Mouse (Mus musculus) spleen, postnatal 10 days (tissue): Measurements from ENCODE around the gene Ppef2.

Source experiments
- DNase-seq, 2 experiments: peaks; one replicate each; pipeline ENCODE4 v3.0.0; 2021 to 2022; ENCODE audit warnings: low spot score in 2 of 2

Ppef2 gene

DNA sequence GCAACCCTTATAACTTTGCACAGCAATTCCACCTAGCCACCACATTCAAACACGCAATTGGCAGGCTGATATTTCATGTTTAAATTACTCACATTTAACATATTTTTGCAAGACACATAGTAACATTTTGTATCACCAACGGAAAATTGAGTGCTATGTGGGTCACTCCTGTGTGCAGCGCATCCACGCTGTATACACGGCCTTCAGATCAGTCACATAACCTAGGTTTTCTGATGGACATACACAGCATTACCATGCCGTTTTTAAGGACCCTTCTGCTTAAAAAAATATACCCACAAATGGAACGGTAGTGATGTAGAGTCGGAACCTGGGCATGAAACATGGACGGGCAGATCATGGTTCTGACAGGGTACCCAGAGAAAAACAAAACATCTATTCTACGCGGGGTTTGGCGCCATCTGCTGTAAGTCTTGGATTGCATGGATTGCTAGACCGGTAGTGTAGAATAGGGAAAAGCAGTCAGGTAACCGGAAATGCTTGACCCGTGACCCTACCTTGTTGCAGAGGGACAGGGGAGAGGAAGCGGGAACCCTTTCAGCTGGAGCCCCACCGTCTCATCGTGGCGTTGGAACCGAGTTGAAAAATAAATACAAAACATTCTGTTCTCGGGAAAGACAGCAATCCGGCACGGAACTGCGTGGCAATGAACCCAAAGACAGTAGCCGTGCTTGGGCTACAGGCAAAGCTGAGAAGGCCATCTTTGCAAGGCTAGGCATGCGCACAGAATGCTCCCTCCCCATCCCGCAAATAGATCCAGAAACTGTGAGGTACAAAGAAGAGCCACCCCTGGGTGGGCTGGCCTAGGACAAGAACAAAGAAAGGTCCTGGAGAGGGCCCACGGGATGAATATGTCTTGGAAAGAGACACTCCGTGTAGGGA is 16.5 kb downstream of the Ppef2 start:
- peak in 1 of 2 experiments; percentile 38 for DNase-seq

DNA sequence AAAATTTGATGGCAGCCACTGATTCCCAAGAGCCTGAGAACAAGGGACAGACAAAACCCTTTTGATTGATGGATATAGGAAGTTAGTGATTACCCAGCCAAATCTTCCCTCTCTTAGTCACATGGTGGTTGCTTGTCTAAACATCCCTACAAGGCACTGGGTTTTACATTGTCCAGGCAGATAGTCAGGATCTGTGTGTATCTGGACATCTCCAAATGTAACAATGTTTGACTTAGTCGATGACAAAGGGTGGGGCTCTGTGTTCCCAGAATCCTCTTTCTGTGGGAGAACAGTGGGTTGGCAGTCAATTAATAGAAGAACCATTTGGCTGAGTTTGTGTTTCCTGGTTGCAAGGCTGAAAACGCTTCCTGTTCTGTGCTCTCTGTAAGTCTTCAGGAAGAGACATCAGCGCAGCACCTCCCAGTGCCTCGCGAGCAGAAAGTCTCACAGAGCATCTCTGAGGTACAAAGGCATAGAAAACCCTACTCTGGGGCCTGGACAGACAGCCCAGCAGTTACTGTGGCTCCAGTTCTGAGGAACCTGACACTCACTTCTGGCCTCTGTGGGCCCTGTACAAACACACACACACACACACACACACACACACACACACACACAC is 21.0 kb downstream of the Ppef2 start:
- DNase-seq, result no peak

- DNase-seq, result no peak
These were observed 22.7 kb downstream of the Ppef2 start for GRCm38 (mm10) chr5:92233366-92233765.

- DNase-seq, result no peak
These were observed 24.2 kb downstream of the Ppef2 start for GRCm38 (mm10) chr5:92231836-92232235.

- DNase-seq, result no peak
These were observed 25.8 kb downstream of the Ppef2 start for GRCm38 (mm10) chr5:92230306-92230705.

DNA sequence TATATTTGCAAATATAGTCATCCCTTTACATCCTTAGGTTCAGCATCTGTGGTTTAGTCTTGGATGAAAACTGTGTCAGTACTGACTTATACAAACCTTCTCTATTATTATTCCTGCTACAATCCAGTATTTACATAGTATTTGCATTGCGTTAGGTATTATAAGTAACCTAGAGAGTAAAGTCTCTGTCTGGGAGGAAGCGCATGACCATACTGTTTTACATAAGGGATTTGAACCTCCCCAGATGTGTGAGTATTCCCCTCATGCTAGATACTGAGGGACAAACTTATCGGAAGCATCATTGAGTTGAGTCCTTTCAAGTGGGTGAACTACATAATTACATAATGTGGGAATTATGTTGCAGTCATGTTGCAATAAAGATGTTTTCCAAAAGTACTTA is 26.6 kb downstream of the Ppef2 start:
- no peak for DNase-seq

DNA sequence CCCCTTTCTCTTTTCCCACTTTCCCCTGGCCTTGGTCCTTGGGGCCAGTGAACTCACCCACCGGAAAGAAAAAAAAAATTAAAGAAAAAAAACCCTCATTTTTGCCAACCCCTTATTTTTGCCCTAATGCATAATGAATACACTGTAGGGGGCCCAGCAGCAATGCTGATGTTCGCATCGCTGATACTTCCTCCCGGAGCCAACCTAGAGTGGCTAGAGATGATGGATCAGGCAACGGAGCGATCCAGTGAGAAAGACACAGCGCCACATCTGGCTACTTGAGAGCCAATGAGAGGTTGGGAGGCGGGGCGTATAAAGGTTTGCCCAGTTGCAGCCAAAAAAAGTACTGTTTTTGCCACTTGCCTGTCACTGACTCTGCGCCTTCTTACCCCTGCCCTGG is 27.3 kb downstream of the Ppef2 start:
- DNase-seq, result no peak

DNA sequence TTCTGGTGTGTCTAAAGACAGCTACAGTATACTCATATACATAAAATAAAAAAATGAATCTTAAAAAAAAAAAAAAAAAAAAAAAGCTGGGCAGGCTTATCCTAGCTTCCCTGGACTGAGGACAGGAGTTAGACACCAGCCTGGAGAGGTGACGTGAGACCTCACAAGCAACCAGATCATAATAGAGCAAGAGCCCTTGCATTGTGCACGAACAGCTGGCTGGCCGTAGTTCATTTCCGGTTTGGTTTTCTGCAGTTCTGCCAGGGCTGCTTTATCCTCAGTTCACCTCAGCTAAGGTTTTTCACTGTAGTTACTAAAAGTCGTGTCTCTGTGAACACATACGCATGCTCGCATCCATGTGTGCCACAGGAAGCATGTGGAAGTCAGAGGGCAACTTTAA is 28.3 kb downstream of the Ppef2 start:
- DNase-seq, result no peak

GRCm38 (mm10) chr5:92220287-92220902 is 35.7 kb downstream of the Ppef2 start:
- DNase-seq, result no peak

DNA sequence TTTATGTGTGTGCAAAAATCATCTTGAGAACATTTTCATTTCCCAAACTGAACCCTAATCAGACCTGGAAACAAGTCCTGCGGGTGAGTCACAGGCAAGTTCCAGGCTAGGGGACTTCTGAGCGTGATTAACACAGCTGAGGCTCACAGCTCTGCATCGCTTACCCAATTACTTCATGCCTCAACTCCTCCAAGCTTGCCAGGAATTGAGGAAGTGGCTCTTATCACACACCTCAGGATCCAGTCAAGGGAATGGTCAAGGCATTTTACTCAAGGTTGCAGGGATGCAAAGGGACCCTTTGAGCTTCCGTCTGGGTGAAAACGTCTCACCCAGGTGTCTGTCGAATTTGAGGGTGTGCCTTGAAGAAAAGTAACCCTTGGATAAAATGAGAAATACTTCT is 36.3 kb downstream of the Ppef2 start:
- no peak for DNase-seq

DNA sequence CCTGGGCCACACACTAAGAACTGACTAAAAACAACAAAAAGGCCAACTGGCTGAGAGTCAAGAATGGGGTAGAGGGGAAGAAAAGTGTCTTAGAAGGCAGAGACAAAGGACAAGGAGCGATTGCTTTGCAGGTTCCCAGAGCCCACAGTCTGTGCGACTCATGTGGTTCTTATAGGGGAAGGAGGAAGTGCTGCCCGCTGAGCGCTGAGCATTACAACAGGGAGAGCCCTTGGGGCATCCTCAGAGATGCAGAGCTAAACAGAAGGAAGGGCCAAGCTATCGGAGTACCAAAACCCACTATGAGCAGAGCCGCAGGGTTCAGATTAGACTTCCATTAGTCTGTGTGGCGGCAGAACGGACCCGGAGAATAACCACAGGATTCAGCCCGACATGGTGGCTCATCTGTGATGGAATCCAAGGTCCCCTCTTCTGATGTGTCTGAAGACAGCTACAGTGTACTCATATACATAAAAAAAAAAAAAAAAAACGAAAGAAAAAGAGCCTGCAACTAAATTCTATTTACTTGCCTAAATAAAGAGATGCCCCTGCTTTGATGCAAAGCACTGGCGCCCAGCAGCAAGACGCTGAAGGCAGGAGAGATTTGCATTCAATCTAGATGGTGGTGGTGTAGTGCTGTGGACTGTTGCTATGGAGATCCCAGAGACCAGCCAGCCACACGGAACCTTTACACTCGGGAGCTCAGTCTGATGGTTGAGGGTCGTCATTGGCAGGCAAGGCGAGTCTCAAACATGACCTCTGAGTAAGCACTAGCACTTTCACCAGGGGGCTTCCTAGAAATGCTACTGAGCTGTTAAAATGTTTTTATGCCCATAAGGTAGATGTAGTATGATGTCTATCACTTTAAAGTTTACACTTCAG is 36.9 kb downstream of the Ppef2 start:
- DNase-seq, result no peak

- no peak for DNase-seq
These were observed 40.8 kb downstream of the Ppef2 start, which contains the start of gene U90926 for GRCm38 (mm10) chr5:92215308-92215707. Gene U90926, minus strand, starts transcription at chr5:92215408.

DNA sequence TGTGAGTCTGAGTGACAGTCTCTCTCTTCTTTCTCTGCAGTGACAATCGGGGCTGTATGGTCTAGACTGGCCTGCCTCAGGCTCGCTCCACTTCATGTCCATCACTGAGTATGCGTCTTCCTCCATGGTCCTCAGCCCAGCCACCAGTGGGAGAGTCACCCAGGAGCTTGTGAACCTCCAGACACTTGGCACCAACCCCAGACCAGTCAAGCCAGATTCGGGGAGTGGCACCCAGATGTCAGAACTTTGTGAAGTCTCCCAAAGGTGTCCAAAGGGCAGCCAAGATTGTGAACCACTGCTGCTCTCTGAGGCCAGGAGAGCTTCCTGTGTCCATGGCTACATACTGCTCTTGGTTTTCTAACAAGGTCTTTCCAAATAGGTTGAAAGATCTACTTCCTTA is 43.8 kb downstream of the Ppef2 start:
- no peak for DNase-seq

DNA sequence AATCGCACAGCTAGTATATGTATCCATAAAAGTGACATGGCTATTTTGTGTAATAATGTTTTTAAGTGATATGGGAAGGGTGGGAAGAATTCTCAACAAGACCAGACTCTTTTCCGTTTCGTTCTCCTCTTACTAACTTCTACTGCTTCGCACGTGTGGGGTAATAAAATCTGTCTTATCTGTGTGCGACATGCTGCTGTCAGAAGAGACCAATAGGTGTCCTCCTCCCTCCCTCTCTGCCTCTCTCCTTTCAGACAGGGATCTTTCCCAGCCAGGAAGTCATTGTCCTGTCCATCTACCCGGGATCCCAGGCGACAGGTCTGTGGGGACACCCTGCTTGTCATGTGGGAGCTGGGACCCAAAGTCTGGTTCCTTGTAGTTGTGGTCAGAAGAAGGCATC is 45.9 kb downstream of the Ppef2 start:
- no peak for DNase-seq

DNA sequence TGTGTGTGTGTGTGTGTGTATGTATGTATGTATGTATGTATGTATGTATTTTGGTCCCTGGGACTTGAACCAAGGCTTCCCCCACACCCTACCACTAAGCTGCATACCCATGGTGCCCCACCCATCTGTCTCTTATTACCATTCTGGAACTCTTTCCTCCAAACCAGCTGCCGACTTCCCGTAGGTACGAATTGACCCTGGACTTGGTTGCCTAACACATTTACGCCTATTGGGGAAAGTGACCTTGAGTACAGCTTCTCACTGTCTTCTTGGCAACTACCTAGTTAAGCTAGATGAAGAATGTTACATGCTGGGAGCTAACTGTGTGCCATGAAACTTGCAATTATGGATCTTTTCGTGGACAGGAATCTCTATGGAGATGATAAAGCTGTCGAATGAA is 50.0 kb downstream of the Ppef2 start:
- no peak for DNase-seq

DNA sequence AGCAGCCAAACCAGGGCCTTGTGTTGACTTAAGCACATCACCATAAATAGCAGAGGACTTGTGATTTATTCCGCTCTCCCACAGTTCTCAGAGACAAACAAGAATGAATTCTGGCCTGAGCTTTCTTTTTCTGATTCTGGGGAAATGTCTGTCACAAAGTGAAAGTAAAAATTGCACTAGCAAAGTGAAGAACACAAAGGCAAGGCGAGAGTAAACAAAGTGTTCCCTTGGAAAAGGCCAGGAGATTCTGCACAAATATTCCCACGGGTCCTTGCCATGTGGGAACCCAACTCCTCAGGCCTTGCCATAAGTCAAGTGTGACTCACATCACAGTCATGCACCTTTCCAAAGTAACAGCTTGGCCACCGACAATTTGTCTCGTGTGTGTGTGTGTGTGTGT is 50.4 kb downstream of the Ppef2 start:
- DNase-seq, result no peak

GRCm38 (mm10) chr5:92205184-92205583 is 50.9 kb downstream of the Ppef2 start:
- DNase-seq, result no peak

DNA sequence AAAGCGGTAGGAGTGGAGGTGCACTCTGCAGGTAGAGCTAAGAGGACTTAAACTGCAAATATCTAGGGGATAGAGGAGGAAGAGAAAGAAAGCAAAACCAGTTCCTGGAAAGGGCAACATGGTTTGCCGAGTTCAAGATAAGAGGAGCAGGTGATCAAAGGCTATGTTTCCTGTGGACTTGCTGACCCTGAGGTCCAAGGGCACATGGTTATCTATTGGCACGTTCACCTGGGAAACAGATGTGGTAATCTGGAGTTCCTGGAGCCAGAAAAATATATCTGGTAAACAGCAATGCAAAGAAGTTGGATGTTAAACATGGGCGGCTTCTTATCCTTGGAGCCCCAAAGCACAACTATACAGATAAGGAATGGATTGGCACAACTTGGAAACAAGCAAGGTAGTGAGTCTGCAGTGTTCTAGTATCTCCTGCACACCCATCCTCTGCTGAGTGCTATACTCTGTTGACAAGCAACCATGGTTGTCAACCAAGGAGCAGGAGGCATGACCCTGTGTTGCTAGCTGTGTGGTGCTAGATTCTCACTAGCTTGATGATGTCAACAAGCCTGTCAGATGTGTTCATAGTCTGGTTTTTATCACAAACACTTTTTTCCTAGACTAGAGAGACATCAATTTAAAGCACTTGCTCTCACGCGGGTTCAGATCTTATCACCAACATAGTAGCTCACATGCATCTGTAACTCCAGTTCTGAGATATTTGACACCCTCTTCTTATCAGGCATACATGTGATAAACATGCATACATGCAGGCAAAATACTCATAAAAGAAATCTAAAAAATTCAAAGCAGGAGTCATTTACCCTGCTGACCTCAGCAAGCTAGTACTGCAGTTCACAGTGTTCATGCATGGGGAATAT is 51.7 kb downstream of the Ppef2 start:
- DNase-seq, result no peak

DNA sequence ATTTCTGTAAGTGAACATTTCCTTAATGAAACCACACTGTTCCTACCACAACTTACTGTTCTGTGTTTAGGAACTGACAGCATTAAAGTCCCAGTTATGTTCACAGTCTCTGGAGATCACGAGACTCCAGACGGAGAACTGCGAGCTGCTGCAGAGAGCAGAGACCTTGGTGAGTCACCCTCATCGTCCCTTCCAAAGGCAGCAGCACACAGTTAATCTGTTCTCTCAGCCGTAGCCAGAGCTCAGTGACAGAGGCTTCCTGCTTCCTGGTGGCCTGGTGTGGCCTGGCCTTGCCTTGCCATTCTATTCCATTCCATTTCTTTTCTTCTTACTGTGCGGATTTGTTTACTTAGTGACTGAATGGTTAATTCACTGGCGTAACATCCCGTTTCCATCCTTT is 57.8 kb downstream of the Ppef2 start:
- DNase-seq, result no peak

- no peak for DNase-seq
These were observed 58.9 kb downstream of the Ppef2 start for GRCm38 (mm10) chr5:92196895-92197811.
